In the genomic region with DNA sequence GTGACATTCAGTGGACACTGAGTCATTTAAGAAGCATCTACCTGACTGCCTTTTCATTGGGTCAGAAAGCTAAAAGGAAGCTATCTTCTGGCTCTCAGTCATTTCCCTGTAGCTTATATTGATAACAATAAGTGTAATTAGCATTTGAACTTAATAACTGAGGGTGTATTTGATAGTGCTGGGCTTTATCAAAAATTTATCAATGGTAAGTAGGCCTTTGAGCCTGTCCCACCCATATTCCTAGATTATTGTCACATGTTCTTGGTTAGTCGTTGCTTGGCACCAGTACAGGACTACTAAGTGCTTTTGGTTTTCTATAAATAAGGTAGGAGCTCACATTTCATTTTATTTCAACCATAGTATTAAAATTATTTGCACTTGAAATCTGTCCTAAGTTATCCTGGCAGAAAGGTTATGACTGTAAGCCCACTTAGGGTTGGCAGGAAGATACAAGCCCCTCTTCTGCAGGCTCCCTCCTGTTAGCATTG, we compare ENCODE assay signal across 22 mouse cellular contexts.
"Had no signal": no experiment of that assay in that cellular context is flagged by ENCODE, and none has a peak within 500 bp of the region (broad histone marks: within the 10 kb centered on the region; RNA-seq: fewer than 3 reads in every experiment).

No protein-coding gene starts in this region.

- H3K4me1 ChIP-seq: kidney, embryonic 15.5 days; limb, embryonic 10.5 days; limb, embryonic 13.5 days; lung, embryonic 15.5 days; midbrain, embryonic 10.5 days; midbrain, embryonic 13.5 days; neural tube, embryonic 12.5 days; neural tube, embryonic 15.5 days had no signal

- H3K27ac ChIP-seq: kidney, embryonic 15.5 days; limb, embryonic 10.5 days; limb, embryonic 13.5 days; liver, embryonic 12.5 days; liver, embryonic 15.5 days; lung, embryonic 15.5 days; midbrain, embryonic 10.5 days; midbrain, embryonic 13.5 days; neural tube, embryonic 12.5 days; neural tube, embryonic 15.5 days had no signal

- H3K9me3 ChIP-seq: kidney, embryonic 15.5 days; limb, embryonic 10.5 days; limb, embryonic 13.5 days; liver, embryonic 12.5 days; liver, embryonic 15.5 days; lung, embryonic 15.5 days; megakaryocyte, embryonic 14.5 days; midbrain, embryonic 10.5 days; midbrain, embryonic 13.5 days; neural tube, embryonic 12.5 days; neural tube, embryonic 15.5 days had no signal

- H3K4me2 ChIP-seq: kidney, embryonic 15.5 days; limb, embryonic 13.5 days; liver, embryonic 12.5 days; liver, embryonic 15.5 days; lung, embryonic 15.5 days; midbrain, embryonic 13.5 days; neural tube, embryonic 12.5 days; neural tube, embryonic 15.5 days had no signal

- H3K4me3 ChIP-seq: kidney, embryonic 15.5 days; limb, embryonic 10.5 days; limb, embryonic 13.5 days; liver, embryonic 12.5 days; liver, embryonic 15.5 days; lung, embryonic 15.5 days; megakaryocyte, embryonic 14.5 days; midbrain, embryonic 10.5 days; midbrain, embryonic 13.5 days; neural tube, embryonic 12.5 days; neural tube, embryonic 15.5 days had no signal

- ATAC-seq: liver, embryonic 12.5 days; midbrain, embryonic 13.5 days; midbrain, embryonic 16.5 days had no signal

- DNase-seq: kidney, adult 8-10 months; kidney, postnatal 10 days; kidney, postnatal 36 days; liver; lung, adult 18-20 months; lung, postnatal 10 days; lung, postnatal 36 days; right cerebral cortex, adult 18-20 months; right cerebral cortex, postnatal 25 days; thymus, postnatal 36 days had no signal

- H3K9ac ChIP-seq: kidney, embryonic 15.5 days; limb, embryonic 13.5 days; liver, embryonic 12.5 days; liver, embryonic 15.5 days; lung, embryonic 15.5 days; midbrain, embryonic 13.5 days; neural tube, embryonic 12.5 days; neural tube, embryonic 15.5 days had no signal

- H3K27me3 ChIP-seq: kidney, embryonic 15.5 days; limb, embryonic 13.5 days; liver, embryonic 12.5 days; liver, embryonic 15.5 days; lung, embryonic 15.5 days; megakaryocyte, embryonic 14.5 days; midbrain, embryonic 13.5 days; neural tube, embryonic 12.5 days; neural tube, embryonic 15.5 days had no signal
